Mouse (Mus musculus) adrenal gland (tissue): Measurements from ENCODE around the gene Cst10.

ENCODE experiments used
- intact Hi-C: fragments of 180-260 bp; cut with DNase I; formaldehyde crosslinking; loops from one replicate; pipeline ENCODE4 v1.15.1; 2025
- long read RNA-seq, 2 experiments: library from polyadenylated mRNA; unstranded; transcript quantifications; one replicate each; pipeline ENCODE4 v2.0.0; 2020; ENCODE audit warnings: borderline replicate concordance in 1 of 2; ENCODE audit not compliant: insufficient replicate concordance in 1 of 2

The Cst10 gene
- long read RNA-seq, experiment 1: 0 reads
- long read RNA-seq, experiment 2: 0 reads

DNA sequence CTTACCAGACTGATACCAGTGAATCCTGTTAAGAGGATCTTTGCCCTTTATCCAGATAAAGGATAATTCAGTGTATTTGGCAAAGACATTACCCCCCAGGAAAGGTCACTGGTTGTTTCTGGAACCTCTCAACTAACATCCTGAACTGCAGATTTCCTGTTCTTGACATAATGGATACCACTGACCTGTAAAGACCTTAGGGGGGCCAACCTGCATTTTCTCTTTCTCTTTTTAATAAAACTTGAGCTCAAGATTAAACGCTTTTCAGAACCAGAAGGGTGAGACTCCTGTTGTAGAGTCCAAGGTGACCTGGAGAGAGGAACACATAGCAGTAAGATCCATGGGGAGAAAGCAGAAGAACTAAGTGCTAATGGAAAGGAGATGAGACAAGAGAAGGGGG is at the start of gene Cst10:
Gene Cst10, plus strand, starts transcription at position 301 of the 400 bp plus-strand sequence.
- intact Hi-C loops: no loop called here

DNA sequence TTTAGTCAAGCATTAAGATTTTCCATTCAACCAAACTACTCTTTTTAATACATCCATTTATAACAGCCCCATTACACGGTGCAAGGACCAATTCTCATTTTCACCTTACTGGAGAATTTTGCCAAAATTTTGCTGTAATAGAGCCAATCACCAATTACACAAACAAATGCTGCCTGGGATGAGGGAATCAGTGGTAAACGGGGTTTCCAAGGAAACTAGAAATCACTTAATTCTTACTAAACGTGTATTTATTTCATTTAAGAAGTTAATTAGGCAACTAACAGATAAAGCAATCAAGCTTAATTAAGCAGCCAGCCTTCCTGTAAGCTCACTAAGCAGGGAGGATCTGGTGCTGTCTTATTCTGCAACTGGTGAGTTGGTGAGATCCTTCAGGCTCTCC is 11.9 kb upstream of the Cst10 start:
- intact Hi-C loops: no loop called here

GRCm38 (mm10) chr2:149422564-149422963 is 17.7 kb downstream of the Cst10 start:
- intact Hi-C loops: loop anchor here (2.0 to 5.0 kb wide), 3 partner anchors 90 to 676 kb away; no protein-coding TSS in a partner anchor
